Mouse (Mus musculus) cerebellum, adult 11 months (tissue): ENCODE data around the gene Sh3rf1.

Source experiments
- DNase-seq: peaks from one replicate; pipeline ENCODE4 v3.0.0; 2022

Gene Sh3rf1

GRCm38 (mm10) chr8:61325014-61325715 lies 101.5 kb downstream of the Sh3rf1 start:
- no peak for DNase-seq

GRCm38 (mm10) chr8:61326281-61326680 lies 102.6 kb downstream of the Sh3rf1 start:
- no peak for DNase-seq

GRCm38 (mm10) chr8:61327333-61327732 lies 103.7 kb downstream of the Sh3rf1 start:
- no peak for DNase-seq

GRCm38 (mm10) chr8:61339629-61340028 lies 116.0 kb downstream of the Sh3rf1 start:
- DNase-seq = no peak

- DNase-seq = no peak
Measured at GRCm38 (mm10) chr8:61340283-61340984, 116.8 kb downstream of the Sh3rf1 start.

- no peak for DNase-seq
Measured at GRCm38 (mm10) chr8:61341587-61342441, 118.1 kb downstream of the Sh3rf1 start.

- DNase-seq = no peak
Measured at GRCm38 (mm10) chr8:61342473-61343026, 118.9 kb downstream of the Sh3rf1 start.

GRCm38 (mm10) chr8:61344435-61344834 lies 120.8 kb downstream of the Sh3rf1 start:
- DNase-seq = no peak

- DNase-seq = no peak
Measured at GRCm38 (mm10) chr8:61346941-61347340, 123.3 kb downstream of the Sh3rf1 start.

- DNase-seq = no peak
Measured at GRCm38 (mm10) chr8:61347526-61347925, 123.9 kb downstream of the Sh3rf1 start.

GRCm38 (mm10) chr8:61348029-61348428 lies 124.4 kb downstream of the Sh3rf1 start:
- DNase-seq = no peak

GRCm38 (mm10) chr8:61348518-61348917 lies 124.8 kb downstream of the Sh3rf1 start:
- no peak for DNase-seq

- DNase-seq = no peak
Measured at GRCm38 (mm10) chr8:61350443-61350842, 126.8 kb downstream of the Sh3rf1 start.

GRCm38 (mm10) chr8:61351638-61352037 lies 128.0 kb downstream of the Sh3rf1 start:
- no peak for DNase-seq

- no peak for DNase-seq
Measured at GRCm38 (mm10) chr8:61355503-61355902, 131.8 kb downstream of the Sh3rf1 start.

- no peak for DNase-seq
Measured at GRCm38 (mm10) chr8:61359004-61359403, 135.3 kb downstream of the Sh3rf1 start.

GRCm38 (mm10) chr8:61359851-61360272 lies 136.2 kb downstream of the Sh3rf1 start:
- no peak for DNase-seq

GRCm38 (mm10) chr8:61360362-61360761 lies 136.7 kb downstream of the Sh3rf1 start:
- no peak for DNase-seq

GRCm38 (mm10) chr8:61361476-61361875 lies 137.8 kb downstream of the Sh3rf1 start:
- no peak for DNase-seq

GRCm38 (mm10) chr8:61362301-61362913 lies 138.7 kb downstream of the Sh3rf1 start:
- DNase-seq = no peak

- DNase-seq = no peak
Measured at GRCm38 (mm10) chr8:61373303-61373702, 149.6 kb downstream of the Sh3rf1 start.

- no peak for DNase-seq
Measured at GRCm38 (mm10) chr8:61374059-61374755, 150.5 kb downstream of the Sh3rf1 start.
